Mouse (Mus musculus) thymus, adult 2 months (tissue): Measurements from ENCODE around the gene Ctrl.

Experiments used
- CTCF ChIP-seq: fragments of 200-500 bp; IDR thresholded peaks from 2 replicates; pipeline ENCODE4 v1.5.1; 2012; ENCODE audit warnings: mild to moderate bottlenecking, control low read depth, low read length, moderate library complexity, borderline replicate concordance; ENCODE audit not compliant: control insufficient read depth, poor library complexity, insufficient read depth; ENCODE audit errors: extremely low read depth
- POLR2A ChIP-seq: fragments of 200-500 bp; IDR thresholded peaks from 2 replicates; pipeline ENCODE4 v1.6.1; 2012; ENCODE audit warnings: mild to moderate bottlenecking, low read length, control low read depth, moderate library complexity; ENCODE audit not compliant: control insufficient read depth, poor library complexity, insufficient read depth; ENCODE audit errors: extremely low read depth

GRCm38 (mm10) chr8:105965266-105965904 lies 31.7 kb upstream of the Ctrl start:
- TF ChIP-seq CTCF = no peak
- no peak for TF ChIP-seq POLR2A
